Mouse (Mus musculus) heart, embryonic 10.5 days (tissue): ENCODE measurements around the gene Znrf1. TPM values are rescaled to one million over a fixed set of nuclear protein-coding genes. Genes with fewer than 3 reads are reported as not detected.
"Not testable (repeated sequence)": the region's sequence is repeated elsewhere in the genome, so short reads cannot be mapped to it uniquely, and the experiment has no call there.

ENCODE experiments used
- DNase-seq: peaks from one replicate; pipeline ENCODE4 v3.0.0-alpha.2; 2017; ENCODE audit warnings: low spot score
- H3K27ac ChIP-seq: fragments of 300-500 bp; sonication (generic); 2 replicates; pipeline ENCODE4 v1.5.1; 2016; ENCODE audit warnings: mild to moderate bottlenecking
- H3K27me3 ChIP-seq: fragments of 300-500 bp; sonication (generic); 2 replicates; pipeline ENCODE4 v1.6.1; 2016; ENCODE audit warnings: mild to moderate bottlenecking; ENCODE audit not compliant: poor library complexity, insufficient read depth, severe bottlenecking
- H3K36me3 ChIP-seq: fragments of 300-500 bp; sonication (generic); 2 replicates; pipeline ENCODE4 v1.6.1; 2016; ENCODE audit warnings: mild to moderate bottlenecking, moderate library complexity
- H3K4me1 ChIP-seq: fragments of 300-500 bp; sonication (generic); 2 replicates; pipeline ENCODE4 v1.6.1; 2016; ENCODE audit warnings: mild to moderate bottlenecking
- H3K4me3 ChIP-seq: fragments of 300-500 bp; sonication (generic); 2 replicates; pipeline ENCODE4 v1.5.1; 2016; ENCODE audit warnings: mild to moderate bottlenecking, moderate library complexity
- H3K9me3 ChIP-seq: fragments of 300-500 bp; sonication (generic); 2 replicates; pipeline ENCODE4 v1.6.1; 2016; ENCODE audit warnings: mild to moderate bottlenecking, moderate library complexity
- WGBS: fragments of 180-500 bp; shearing (Covaris S2); methylation state at CpG from one replicate; pipeline ENCODE4 v1.1.7; 2016; 5-methylcytosine and 5-hydroxymethylcytosine counted together
- polyA plus RNA-seq: library from polyadenylated mRNA; unstranded; fragments of >200 nt; fragmentation: Nextera tagmentation; extraction: Ambion mirVana; gene quantifications from 2 replicates; pipeline ENCODE4 v1.2.1, GENCODE M21; 2016

Znrf1 gene
- polyA plus RNA-seq, 1 experiment from 2014 or later: 37.0 TPM

- no peak for DNase-seq
- H3K27ac ChIP-seq: no peak overlapping the region
- H3K9me3 ChIP-seq: no peaks in the 10 kb centered on the region
- WGBS: 92% methylated on average over 3 of the region's 3 CpGs
- H3K36me3 ChIP-seq: peaks cover 3% of the 10 kb centered on the region; the same call in 1 of the 2 replicates
- no peak overlapping the region for H3K4me3 ChIP-seq
- H3K4me1 ChIP-seq: peaks cover 6% of the 10 kb centered on the region
- H3K27me3 ChIP-seq: no peaks in the 10 kb centered on the region
These were observed 97.1 kb downstream of the Znrf1 start for GRCm38 (mm10) chr8:111632976-111633375.

- H3K27me3 ChIP-seq: no peaks in the 10 kb centered on the region
- peaks cover 7% of the 10 kb centered on the region; the same call in 1 of the 2 replicates for H3K4me1 ChIP-seq
- H3K36me3 ChIP-seq: no peaks in the 10 kb centered on the region
- no peak for DNase-seq
- H3K9me3 ChIP-seq: no peaks in the 10 kb centered on the region
- no peak overlapping the region for H3K4me3 ChIP-seq
- H3K27ac ChIP-seq: no peak overlapping the region
These were observed 102.2 kb downstream of the Znrf1 start for GRCm38 (mm10) chr8:111638086-111638485.

- no peak for DNase-seq
- Histone ChIP-seq H3K4me3 (no peak overlapping the region), H3K4me1 (peaks cover 7% of the 10 kb centered on the region; the same call in 1 of the 2 replicates), H3K36me3 (no peaks in the 10 kb centered on the region), H3K27me3 (no peaks in the 10 kb centered on the region), H3K27ac (no peak overlapping the region), H3K9me3 (no peaks in the 10 kb centered on the region)
- WGBS: 95% methylated on average over 2 of the region's 2 CpGs
These were observed 105.2 kb downstream of the Znrf1 start for GRCm38 (mm10) chr8:111641064-111641463.

GRCm38 (mm10) chr8:111642496-111642895, 106.6 kb downstream of the Znrf1 start:
- Histone ChIP-seq H3K4me1 (peaks cover 7% of the 10 kb centered on the region; the same call in 1 of the 2 replicates), H3K27me3 (no peaks in the 10 kb centered on the region), H3K27ac (peak overlapping the region; percentile 100), H3K36me3 (no peaks in the 10 kb centered on the region), H3K9me3 (no peaks in the 10 kb centered on the region), H3K4me3 (peak overlapping the region; percentile 90)
- no peak for DNase-seq
- 32% methylated on average over 5 of the region's 5 CpGs for WGBS

- Histone ChIP-seq H3K9me3 (no peaks in the 10 kb centered on the region), H3K36me3 (no peaks in the 10 kb centered on the region), H3K4me1 (peaks cover 7% of the 10 kb centered on the region; the same call in 1 of the 2 replicates), H3K4me3 (peak overlapping the region; percentile 90), H3K27ac (peak overlapping the region; percentile 100), H3K27me3 (no peaks in the 10 kb centered on the region)
- 11% methylated on average over 5 of the region's 5 CpGs for WGBS
- DNase-seq: no peak
These were observed 107.0 kb downstream of the Znrf1 start for GRCm38 (mm10) chr8:111642939-111643263.

GRCm38 (mm10) chr8:111643264-111644141, 107.6 kb downstream of the Znrf1 start, which contains the start of gene Zfp1:
TSS of gene Zfp1 (plus strand) at chr8:111643401.
- Histone ChIP-seq H3K27ac (peak within 1 kb of the TSS; percentile 100), H3K36me3 (no peaks in the 10 kb centered on the region), H3K27me3 (no peaks in the 10 kb centered on the region), H3K9me3 (no peaks in the 10 kb centered on the region), H3K4me1 (peaks cover 13% of the 10 kb centered on the region), H3K4me3 (peak within 1 kb of the TSS; percentile 90)
- DNase-seq: peak; percentile 96
- under 1% methylated on average over 75 of the region's 75 CpGs for WGBS

GRCm38 (mm10) chr8:111644286-111645051, 108.6 kb downstream of the Znrf1 start:
- WGBS: 68% methylated on average over 12 of the region's 12 CpGs
- Histone ChIP-seq H3K4me1 (peaks cover 19% of the 10 kb centered on the region), H3K27ac (peak overlapping the region; percentile 100; the same call in 1 of the 2 replicates), H3K4me3 (peak overlapping the region; percentile 90)
- not testable (repeated sequence) for H3K9me3 ChIP-seq, H3K27me3 ChIP-seq, DNase-seq, H3K36me3 ChIP-seq

GRCm38 (mm10) chr8:111645715-111646114, 109.8 kb downstream of the Znrf1 start:
- no peaks in the 10 kb centered on the region for H3K9me3 ChIP-seq
- no peak overlapping the region for H3K27ac ChIP-seq
- H3K4me1 ChIP-seq: peaks cover 19% of the 10 kb centered on the region
- 88% methylated on average over 8 of the region's 8 CpGs for WGBS
- H3K4me3 ChIP-seq: no peak overlapping the region
- no peak for DNase-seq
- H3K36me3 ChIP-seq: no peaks in the 10 kb centered on the region
- H3K27me3 ChIP-seq: no peaks in the 10 kb centered on the region

- DNase-seq: no peak
- no peaks in the 10 kb centered on the region for H3K36me3 ChIP-seq
- H3K9me3 ChIP-seq: no peaks in the 10 kb centered on the region
- peaks cover 11% of the 10 kb centered on the region for H3K4me1 ChIP-seq
- H3K4me3 ChIP-seq: no peak overlapping the region
- H3K27ac ChIP-seq: no peak overlapping the region
- H3K27me3 ChIP-seq: no peaks in the 10 kb centered on the region
- 65% methylated on average over 2 of the region's 2 CpGs for whole genome bisulfite sequencing
These were observed 112.9 kb downstream of the Znrf1 start for GRCm38 (mm10) chr8:111648834-111649233.

- no peak for DNase-seq
- 95% methylated on average over 3 of the region's 3 CpGs for WGBS
These were observed 114.8 kb downstream of the Znrf1 start for GRCm38 (mm10) chr8:111650651-111651050.

GRCm38 (mm10) chr8:111653524-111653923, 117.6 kb downstream of the Znrf1 start:
- WGBS: 93% methylated on average over 2 of the region's 2 CpGs
- no peak for DNase-seq
- Histone ChIP-seq H3K27me3 (no peaks in the 10 kb centered on the region), H3K27ac (no peak overlapping the region), H3K4me1 (peaks cover 26% of the 10 kb centered on the region), H3K9me3 (no peaks in the 10 kb centered on the region), H3K36me3 (no peaks in the 10 kb centered on the region), H3K4me3 (no peak overlapping the region)

More at GRCm38 (mm10) chr8:111650651-111651050, 114.8 kb downstream of the Znrf1 start:
- Histone ChIP-seq H3K4me1 (peaks cover 11% of the 10 kb centered on the region), H3K4me3 (no peak overlapping the region), H3K36me3 (no peaks in the 10 kb centered on the region), H3K27ac (no peak overlapping the region), H3K9me3 (no peaks in the 10 kb centered on the region), H3K27me3 (no peaks in the 10 kb centered on the region)

- H3K27me3 ChIP-seq: no peaks in the 10 kb centered on the region
- WGBS: 40% methylated on average over 1 of the region's 1 CpGs
- H3K27ac ChIP-seq: no peak overlapping the region
- no peak overlapping the region for H3K4me3 ChIP-seq
- no peak for DNase-seq
- H3K4me1 ChIP-seq: peaks cover 21% of the 10 kb centered on the region
- H3K9me3 ChIP-seq: no peaks in the 10 kb centered on the region
- peaks cover 17% of the 10 kb centered on the region for H3K36me3 ChIP-seq
These were observed 121.5 kb downstream of the Znrf1 start for GRCm38 (mm10) chr8:111657312-111657854.
